ENCODE assay signal across 19 mouse cellular contexts in the genomic region with DNA sequence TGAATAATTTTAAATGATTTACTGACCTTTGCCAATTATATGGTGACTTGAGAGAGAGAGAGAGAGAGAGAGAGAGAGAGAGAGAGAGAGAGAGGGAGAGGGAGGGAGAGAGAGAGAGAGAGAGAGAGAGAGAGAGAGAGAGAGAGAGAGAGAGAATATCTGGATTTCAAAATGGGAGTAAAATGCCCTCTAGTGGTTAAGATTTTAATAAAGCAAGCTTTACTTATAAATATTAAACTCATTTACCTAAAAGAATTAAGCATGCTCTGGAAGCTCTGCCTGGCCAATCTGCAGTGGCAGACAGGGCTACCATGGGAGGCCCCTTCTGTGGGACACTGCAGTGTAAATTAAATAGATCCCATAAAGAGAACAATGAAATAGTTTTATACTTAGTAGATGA.
DNase-seq lines count a peak whose midpoint lies in the region; ATAC-seq and TF ChIP-seq lines count a peak whose summit lies in the region.
"Had no signal": no experiment of that assay in that cellular context is flagged by ENCODE, and none has a peak within 500 bp of the region (broad histone marks: within the 10 kb centered on the region; RNA-seq: fewer than 3 reads in every experiment).

No protein-coding gene starts in this region.

- H3K4me2 ChIP-seq in forebrain, embryonic 14.5 days (ENCODE audit: low read length): no peak overlapping the region
- H3K4me2 ChIP-seq in forebrain, embryonic 11.5 days (ENCODE audit: low read depth, low read length, severe bottlenecking): no peak overlapping the region
- H3K4me2 ChIP-seq in kidney, postnatal 0 days (ENCODE audit: low read length): no peak overlapping the region
- H3K4me2 ChIP-seq in kidney, embryonic 14.5 days (replicated peaks; ENCODE audit: low read depth, low read length): no peak overlapping the region
- H3K4me2 ChIP-seq: heart, embryonic 11.5 days; intestine, embryonic 15.5 days; liver, embryonic 15.5 days had no signal

- H3K27ac ChIP-seq in forebrain, embryonic 14.5 days (ENCODE audit: low read depth, low read length): no peak overlapping the region
- no peak overlapping the region for H3K27ac ChIP-seq in forebrain, embryonic 11.5 days (ENCODE audit: low read depth, low read length)
- H3K27ac ChIP-seq in kidney, postnatal 0 days: no peak overlapping the region
- no peak overlapping the region for H3K27ac ChIP-seq in kidney, embryonic 14.5 days (ENCODE audit: low read depth, low read length)
- H3K27ac ChIP-seq: intestine, embryonic 15.5 days; liver, embryonic 15.5 days; macrophage had no signal

- no peaks in the 10 kb centered on the region for H3K9me3 ChIP-seq in forebrain, embryonic 14.5 days (replicated peaks; ENCODE audit: control insufficient read depth, low read length)
- H3K9me3 ChIP-seq in forebrain, embryonic 11.5 days (ENCODE audit: control insufficient read depth, low read length): no peaks in the 10 kb centered on the region
- no peaks in the 10 kb centered on the region for H3K9me3 ChIP-seq in kidney, postnatal 0 days (replicated peaks; ENCODE audit: low read length)
- no peaks in the 10 kb centered on the region for H3K9me3 ChIP-seq in kidney, embryonic 14.5 days (ENCODE audit: control insufficient read depth, low read length)
- H3K9me3 ChIP-seq: intestine, embryonic 15.5 days; liver, embryonic 15.5 days had no signal

- no peak for ATAC-seq in forebrain, embryonic 14.5 days
- no peak for ATAC-seq in forebrain, embryonic 11.5 days (replicated peaks; ENCODE audit: low FRiP score)
- ATAC-seq in kidney, postnatal 0 days (replicated peaks; ENCODE audit: low FRiP score, low read depth): no peak
- ATAC-seq in kidney, embryonic 14.5 days (ENCODE audit: low FRiP score, low TSS enrichment): no peak
- ATAC-seq: CD4-positive, CD25-positive, alpha-beta regulatory T cell, adult 4 months; intestine, embryonic 15.5 days; midbrain, embryonic 16.5 days had no signal

- H3K4me3 ChIP-seq in forebrain, embryonic 14.5 days (ENCODE audit: low read depth, low read length): no peak overlapping the region
- no peak overlapping the region for H3K4me3 ChIP-seq in forebrain, embryonic 11.5 days (ENCODE audit: low read depth, low read length)
- H3K4me3 ChIP-seq in kidney, postnatal 0 days (replicated peaks; ENCODE audit: low read depth, low read length): no peak overlapping the region
- no peak overlapping the region for H3K4me3 ChIP-seq in kidney, embryonic 14.5 days (ENCODE audit: low read length)
- H3K4me3 ChIP-seq: erythroblast, embryonic 14.5 days; intestine, embryonic 15.5 days; liver, embryonic 15.5 days had no signal

- peak; percentile 70 for DNase-seq in forebrain, embryonic 14.5 days (ENCODE audit: low spot score)
- no peak for DNase-seq in forebrain, embryonic 11.5 days (ENCODE audit: low spot score)
- peak; percentile 67 for DNase-seq in kidney, postnatal 0 days (ENCODE audit: low spot score)
- DNase-seq in 3T3-L1 (ENCODE audit: low read depth, low spot score): peak; percentile 49
- DNase-seq in MEL-GATA-1-ER (ENCODE audit: extremely low read depth, low read depth): peak; percentile 8
- no peak for DNase-seq in adrenal gland, postnatal 14 days
- DNase-seq in right cerebral cortex, postnatal 4 days: no peak
- DNase-seq: cerebellum, adult 18-20 months; gastrocnemius, postnatal 25 days; kidney, postnatal 36 days; thymus, postnatal 14 days had no signal

- H3K36me3 ChIP-seq in forebrain, embryonic 14.5 days (ENCODE audit: control insufficient read depth, insufficient read depth, low read length): no peaks in the 10 kb centered on the region
- no peaks in the 10 kb centered on the region for H3K36me3 ChIP-seq in forebrain, embryonic 11.5 days (ENCODE audit: control insufficient read depth, insufficient read depth, low read length)
- H3K36me3 ChIP-seq in kidney, postnatal 0 days (ENCODE audit: insufficient read depth, low read length): no peaks in the 10 kb centered on the region
- no peaks in the 10 kb centered on the region for H3K36me3 ChIP-seq in kidney, embryonic 14.5 days (ENCODE audit: control insufficient read depth, insufficient read depth, low read length)
- H3K36me3 ChIP-seq: intestine, embryonic 15.5 days; liver, embryonic 15.5 days had no signal

- no peak overlapping the region for H3K9ac ChIP-seq in forebrain, embryonic 14.5 days (ENCODE audit: low read length)
- H3K9ac ChIP-seq in forebrain, embryonic 11.5 days (ENCODE audit: low read length): no peak overlapping the region
- H3K9ac ChIP-seq in kidney, postnatal 0 days (ENCODE audit: low read depth, low read length): no peak overlapping the region
- no peak overlapping the region for H3K9ac ChIP-seq in kidney, embryonic 14.5 days (ENCODE audit: low read depth, low read length)
- H3K9ac ChIP-seq: intestine, embryonic 15.5 days; liver, embryonic 15.5 days had no signal

- H3K4me1 ChIP-seq in forebrain, embryonic 14.5 days (ENCODE audit: control insufficient read depth, insufficient read depth, low read length): peaks cover 4% of the 10 kb centered on the region; the same call in 1 of the 2 replicates
- peaks cover 2% of the 10 kb centered on the region; the same call in 1 of the 2 replicates for H3K4me1 ChIP-seq in forebrain, embryonic 11.5 days (replicated peaks; ENCODE audit: control insufficient read depth, insufficient read depth, low read length)
- H3K4me1 ChIP-seq in kidney, postnatal 0 days (replicated peaks; ENCODE audit: insufficient read depth, low read length): no peaks in the 10 kb centered on the region
- H3K4me1 ChIP-seq in kidney, embryonic 14.5 days (ENCODE audit: control insufficient read depth, insufficient read depth, low read length): no peaks in the 10 kb centered on the region
- H3K4me1 ChIP-seq: intestine, embryonic 15.5 days; liver, embryonic 15.5 days had no signal

- TF ChIP-seq CTCF in kidney, postnatal 0 days (IDR thresholded peaks at IDR 0.05; ENCODE audit: low read depth): peak; percentile 62

- H3K27me3 ChIP-seq in forebrain, embryonic 14.5 days (replicated peaks; ENCODE audit: control insufficient read depth, insufficient read depth, low read length): no peaks in the 10 kb centered on the region
- H3K27me3 ChIP-seq in forebrain, embryonic 11.5 days (ENCODE audit: control insufficient read depth, insufficient read depth, low read length): peaks cover 2% of the 10 kb centered on the region
- no peaks in the 10 kb centered on the region for H3K27me3 ChIP-seq in kidney, postnatal 0 days (ENCODE audit: insufficient read depth, low read length)
- H3K27me3 ChIP-seq in kidney, embryonic 14.5 days (ENCODE audit: control insufficient read depth, insufficient read depth, low read length): no peaks in the 10 kb centered on the region
- H3K27me3 ChIP-seq: intestine, embryonic 15.5 days; liver, embryonic 15.5 days had no signal

Comparison
In these comparisons a context has a peak if more than half of its experiments do, and no peak if none do; other contexts are left out.
1. DNase-seq: peak in forebrain, embryonic 14.5 days (single experiment), kidney, postnatal 0 days (single experiment), 3T3-L1 (single experiment) and MEL-GATA-1-ER (single experiment); none in forebrain, embryonic 11.5 days (single experiment), adrenal gland, postnatal 14 days (single experiment) and right cerebral cortex, postnatal 4 days (single experiment).